Mouse (Mus musculus): ENCODE data around the gene Mob1a.

The Mob1a gene

GRCm38 (mm10) chr6:83322794-83323193, 3.0 kb upstream of the Mob1a start:
- POLR2A ChIA-PET = interaction anchor here in 2 of 4 experiments (1.5 to 9.1 kb wide), 4 partner anchors 9 to 19 kb away, joined by 3 to 155 read pairs (median 4); no protein-coding TSS in a partner anchor
- CTCF ChIA-PET = no interaction called here

GRCm38 (mm10) chr6:83323652-83324419, 2.0 kb upstream of the Mob1a start:
- ChIA-PET CTCF (interaction anchor here in 2 of 4 experiments (0.6 to 0.7 kb wide), 2 partner anchors 11 to 312 kb away, joined by 3 to 5 read pairs; no protein-coding TSS in a partner anchor), POLR2A (interaction anchor here in 2 of 4 experiments (0.9 to 9.1 kb wide), 6 partner anchors 9 to 20 kb away, joined by 3 to 155 read pairs (median 4); no protein-coding TSS in a partner anchor)

GRCm38 (mm10) chr6:83326394-83326736, 549 bp downstream of the Mob1a start:
- POLR2A ChIA-PET = interaction anchor here (0.5 to 9.1 kb wide), 80 partner anchors 9 to 505 kb away, joined by 3 to 182 read pairs (median 4); partner anchors contain the start of genes Wbp1 (in 3 of the 4), Aup1 (in 2 of the 4), Dguok (in 2 of the 4) and Paip2b (in 2 of the 4)
- CTCF ChIA-PET = interaction anchor here in 3 of 4 experiments (0.5 to 2.4 kb wide), 18 partner anchors 9 to 734 kb away, joined by 3 to 33 read pairs (median 4); partner anchors contain the start of gene Dctn1 (in 1 of the 3)

- CTCF ChIA-PET = interaction anchor here in 2 of 4 experiments (0.6 to 2.4 kb wide), 5 partner anchors 10 to 330 kb away, joined by 3 to 12 read pairs (median 4); partner anchors contain the start of gene Dctn1 (in 1 of the 2)
- POLR2A ChIA-PET = interaction anchor here (0.6 to 9.1 kb wide), 27 partner anchors 9 to 355 kb away, joined by 3 to 182 read pairs (median 6); partner anchors contain the start of genes Bola3 (in 1 of the 4), Dguok (in 1 of the 4), Stambp (in 1 of the 4) and Wbp1 (in 1 of the 4)
Measured at GRCm38 (mm10) chr6:83326761-83327160, 945 bp downstream of the Mob1a start.

- POLR2A ChIA-PET = interaction anchor here (0.6 to 9.1 kb wide), 12 partner anchors 10 to 1741 kb away, joined by 3 to 182 read pairs (median 6); no protein-coding TSS in a partner anchor
- CTCF ChIA-PET = interaction anchor here in 1 of 4 experiments (0.9 to 2.4 kb wide), 2 partner anchors 11 to 15 kb away, joined by 3 to 11 read pairs; no protein-coding TSS in a partner anchor
Measured at GRCm38 (mm10) chr6:83327591-83328190, 1.9 kb downstream of the Mob1a start.

GRCm38 (mm10) chr6:83341387-83341786, 15.6 kb downstream of the Mob1a start:
- CTCF ChIA-PET = no interaction called here
- POLR2A ChIA-PET = interaction anchor here (1.4 to 6.6 kb wide), 8 partner anchors 9 to 25 kb away, joined by 4 to 43 read pairs (median 18); partner anchors contain the start of genes Mob1a (in 3 of the 4) and Mthfd2 (in 3 of the 4)

- POLR2A ChIA-PET = interaction anchor here in 2 of 4 experiments (0.9 to 6.6 kb wide), 4 partner anchors 15 to 26 kb away, joined by 3 to 27 read pairs (median 12); partner anchors contain the start of genes Mob1a (in 2 of the 2) and Mthfd2 (in 2 of the 2)
- CTCF ChIA-PET = interaction anchor here in 2 of 4 experiments (1.0 to 1.3 kb wide), 2 partner anchors 15 to 17 kb away, joined by 3 read pairs; partner anchors contain the start of genes Mob1a (in 1 of the 2) and Mthfd2 (in 1 of the 2)
Measured at GRCm38 (mm10) chr6:83342957-83343356, 17.1 kb downstream of the Mob1a start.

GRCm38 (mm10) chr6:83345285-83345684, 19.5 kb downstream of the Mob1a start:
- POLR2A ChIA-PET = interaction anchor here in 2 of 4 experiments (1.3 to 6.6 kb wide), 3 partner anchors 15 to 19 kb away, joined by 3 to 21 read pairs (median 7); partner anchors contain the start of genes Mob1a (in 2 of the 2) and Mthfd2 (in 2 of the 2)
- CTCF ChIA-PET = interaction anchor here in 1 of 4 experiments (1.1 kb wide), 1 partner anchor 19 kb away, joined by 3 read pairs; the partner anchor contains the start of genes Mob1a and Mthfd2

GRCm38 (mm10) chr6:83347916-83348315, 22.1 kb downstream of the Mob1a start:
- CTCF ChIA-PET = interaction anchor here in 1 of 4 experiments (0.6 kb wide), 2 partner anchors 163 to 194 kb away, joined by 6 to 8 read pairs; no protein-coding TSS in a partner anchor
- POLR2A ChIA-PET = interaction anchor here in 2 of 4 experiments (0.6 to 2.9 kb wide), 7 partner anchors 9 to 120 kb away, joined by 3 to 14 read pairs (median 4); partner anchors contain the start of genes Mob1a (in 1 of the 2) and Mthfd2 (in 1 of the 2)

GRCm38 (mm10) chr6:83348873-83349272, 23.1 kb downstream of the Mob1a start, which contains the start of gene Bola3:
Gene Bola3 (plus strand): TSS chr6:83349147.
- ChIA-PET POLR2A (interaction anchor here in 2 of 4 experiments (1.0 to 2.9 kb wide), 3 partner anchors 10 to 31 kb away, joined by 6 to 14 read pairs (median 8); partner anchors contain the start of genes Mob1a (in 1 of the 2) and Mthfd2 (in 1 of the 2)), CTCF (no interaction called here)

- ChIA-PET POLR2A (interaction anchor here (0.6 to 3.2 kb wide), 21 partner anchors 9 to 897 kb away, joined by 3 to 15 read pairs (median 4); partner anchors contain the start of genes Mob1a (in 3 of the 4), Mthfd2 (in 3 of the 4), Ccdc142 (in 1 of the 4) and Dguok (in 1 of the 4)), CTCF (interaction anchor here in 1 of 4 experiments (0.8 to 0.9 kb wide), 3 partner anchors 10 to 129 kb away, joined by 3 read pairs; no protein-coding TSS in a partner anchor)
Measured at GRCm38 (mm10) chr6:83349274-83349958, 23.6 kb downstream of the Mob1a start.

- ChIA-PET CTCF (interaction anchor here in 2 of 4 experiments (0.7 to 0.9 kb wide), 4 partner anchors 9 to 150 kb away, joined by 3 to 9 read pairs (median 3); no protein-coding TSS in a partner anchor), POLR2A (interaction anchor here in 3 of 4 experiments (0.6 to 3.2 kb wide), 22 partner anchors 9 to 896 kb away, joined by 3 to 15 read pairs (median 4); partner anchors contain the start of genes Mob1a (in 2 of the 3), Mthfd2 (in 2 of the 3), Ccdc142 (in 1 of the 3) and Dguok (in 1 of the 3))
Measured at GRCm38 (mm10) chr6:83350172-83350571, 24.4 kb downstream of the Mob1a start.

- CTCF ChIA-PET = interaction anchor here in 1 of 4 experiments (0.7 kb wide), 1 partner anchor 149 kb away, joined by 9 read pairs; no protein-coding TSS in a partner anchor
- POLR2A ChIA-PET = interaction anchor here in 2 of 4 experiments (0.6 to 3.2 kb wide), 9 partner anchors 10 to 312 kb away, joined by 3 to 15 read pairs (median 5); no protein-coding TSS in a partner anchor
Measured at GRCm38 (mm10) chr6:83350851-83351405, 25.1 kb downstream of the Mob1a start.

- CTCF ChIA-PET = interaction anchor here in 1 of 4 experiments (1.1 kb wide), 1 partner anchor 444 kb away, joined by 3 read pairs; the partner anchor contains the start of gene Nagk
- POLR2A ChIA-PET = interaction anchor here in 3 of 4 experiments (0.5 to 3.2 kb wide), 11 partner anchors 11 to 300 kb away, joined by 3 to 15 read pairs (median 4); partner anchors contain the start of gene Dguok (in 1 of the 3)
Measured at GRCm38 (mm10) chr6:83351490-83352160, 25.8 kb downstream of the Mob1a start.

GRCm38 (mm10) chr6:83352666-83353410, 27.0 kb downstream of the Mob1a start:
- POLR2A ChIA-PET = interaction anchor here in 3 of 4 experiments (0.7 to 1.7 kb wide), 4 partner anchors 19 to 154 kb away, joined by 3 to 5 read pairs (median 3); partner anchors contain the start of genes Dguok (in 1 of the 3), Mob1a (in 1 of the 3) and Mthfd2 (in 1 of the 3)
- CTCF ChIA-PET = no interaction called here
